Mouse (Mus musculus): Measurements from ENCODE around the gene Sept9.

DNA sequence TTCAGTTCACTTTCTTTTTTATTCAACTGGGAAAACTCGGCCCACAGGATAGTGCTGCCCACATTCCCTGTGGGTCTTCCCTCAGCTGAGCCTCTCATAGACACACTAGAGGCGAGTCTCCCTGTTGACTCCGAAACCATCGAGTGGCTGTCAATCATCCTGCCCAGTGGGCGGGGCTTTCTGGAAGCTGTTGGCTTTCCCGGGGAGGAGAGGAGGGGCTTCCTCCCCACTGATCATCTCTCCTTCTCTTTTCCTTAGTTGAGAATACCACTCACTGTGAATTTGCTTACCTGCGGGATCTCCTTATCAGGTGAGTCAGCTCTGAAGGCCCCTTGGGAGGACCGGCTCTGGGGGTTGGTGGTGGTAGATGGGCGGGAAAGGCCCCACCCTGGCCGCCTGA, 159.7 kb downstream of the Sept9 start:
- TF ChIP-seq TAL1 (IDR thresholded peaks at IDR 0.05; ENCODE audit: low read length) = no peak
- TF ChIP-seq GATA1 (IDR thresholded peaks at IDR 0.05; ENCODE audit: low read length) = no peak
